Mouse (Mus musculus) cerebellum, adult 2 months (tissue): Measurements from ENCODE around the gene Jagn1. TPM values are rescaled to one million over a fixed set of nuclear protein-coding genes. Genes with fewer than 3 reads are reported as not detected.

Experiments used
- DNase-seq, 2 experiments: peaks; one replicate each; pipeline ENCODE4 v3.0.0; 2021
- H3K27ac ChIP-seq: fragments of 200-500 bp; 2 replicates; pipeline ENCODE4 v1.5.1; 2012; ENCODE audit warnings: low read length, control low read depth, inconsistent platforms; ENCODE audit not compliant: insufficient read depth
- H3K27me3 ChIP-seq: fragments of 200-500 bp; 2 replicates; pipeline ENCODE4 v1.6.1; 2012; ENCODE audit warnings: inconsistent platforms, mild to moderate bottlenecking, low read length, moderate library complexity; ENCODE audit not compliant: control insufficient read depth, insufficient read depth
- H3K4me1 ChIP-seq: fragments of 200-500 bp; 2 replicates; pipeline ENCODE4 v1.6.1; 2011; ENCODE audit warnings: low read length; ENCODE audit not compliant: control insufficient read depth, insufficient read depth
- H3K4me3 ChIP-seq: fragments of 200-500 bp; replicated peaks from 2 replicates; pipeline ENCODE3; 2011; ENCODE audit warnings: mild to moderate bottlenecking, low read depth, low read length, control low read depth; ENCODE audit not compliant: insufficient read depth
- CTCF ChIP-seq: fragments of 200-500 bp; IDR thresholded peaks from 2 replicates; pipeline ENCODE4 v1.5.1; 2011; ENCODE audit warnings: low read depth, mild to moderate bottlenecking, control low read depth, low read length, moderate library complexity, borderline replicate concordance; ENCODE audit not compliant: insufficient read depth
- POLR2A ChIP-seq: fragments of 200-500 bp; IDR thresholded peaks from 2 replicates; pipeline ENCODE4 v1.6.1; 2011; ENCODE audit warnings: low read length, control low read depth, borderline replicate concordance; ENCODE audit not compliant: insufficient read depth
- WGBS: fragments of 180-500 bp; shearing (Covaris S2); methylation state at CpG from one replicate; pipeline ENCODE4 v1.1.7; 2018; 5-methylcytosine and 5-hydroxymethylcytosine counted together
- polyA plus RNA-seq: library from polyadenylated mRNA; depleted of rRNA; stranded (reverse); fragments of >200 nt; gene quantifications from 2 replicates; pipeline ENCODE4 v1.2.3, GENCODE M21; 2012

The Jagn1 gene
- polyA plus RNA-seq, 1 experiment: 58.4 TPM

GRCm38 (mm10) chr6:113447639-113448038 is 5.3 kb downstream of the Jagn1 start:
- DNase-seq: peak in 1 of 2 experiments; percentile 49
- Histone ChIP-seq H3K4me3 (no peak overlapping the region), H3K27me3 (no peaks in the 10 kb centered on the region), H3K4me1 (peaks cover 7% of the 10 kb centered on the region; the same call in 1 of the 2 replicates), H3K27ac (no peak overlapping the region)
- 11% methylated on average over 4 of the region's 4 CpGs for WGBS
- TF ChIP-seq POLR2A (no peak), CTCF (no peak)

GRCm38 (mm10) chr6:113451839-113452238 is 9.5 kb downstream of the Jagn1 start:
- Histone ChIP-seq H3K4me1 (peaks cover 5% of the 10 kb centered on the region; the same call in 1 of the 2 replicates), H3K27ac (no peak overlapping the region), H3K4me3 (no peak overlapping the region), H3K27me3 (no peaks in the 10 kb centered on the region)
- TF ChIP-seq POLR2A: no peak
- TF ChIP-seq CTCF: no peak
- 8% methylated on average over 2 of the region's 2 CpGs for WGBS
- DNase-seq: no peak

- TF ChIP-seq CTCF: no peak
- no peak for TF ChIP-seq POLR2A
- no peaks in the 10 kb centered on the region; the same call in 1 of the 2 replicates for H3K4me1 ChIP-seq
- no peak for DNase-seq
- no peak overlapping the region for H3K27ac ChIP-seq
- 77% methylated on average over 5 of the region's 5 CpGs for WGBS
- no peaks in the 10 kb centered on the region for H3K27me3 ChIP-seq
- no peak overlapping the region for H3K4me3 ChIP-seq
Measured at GRCm38 (mm10) chr6:113455007-113455406, 12.6 kb downstream of the Jagn1 start.

- peak within 1 kb of the TSS; percentile 22; the same call in 1 of the 2 replicates for H3K27ac ChIP-seq
- peak within 1 kb of the TSS; percentile 51 for H3K4me3 ChIP-seq
- DNase-seq: no peak
- no peaks in the 10 kb centered on the region for H3K27me3 ChIP-seq
- 76% methylated on average over 10 of the region's 10 CpGs for WGBS
- H3K4me1 ChIP-seq: no peaks in the 10 kb centered on the region; the same call in 1 of the 2 replicates
- no peak for TF ChIP-seq POLR2A
Measured at GRCm38 (mm10) chr6:113457952-113458534, 15.7 kb downstream of the Jagn1 start, which contains the start of gene Il17re. TSS of gene Il17re (plus strand) at chr6:113458484.

- TF ChIP-seq POLR2A: no peak
- TF ChIP-seq CTCF: no peak
- Histone ChIP-seq H3K27me3 (no peaks in the 10 kb centered on the region), H3K4me1 (no peaks in the 10 kb centered on the region; the same call in 1 of the 2 replicates), H3K27ac (peak overlapping the region; percentile 22; the same call in 1 of the 2 replicates), H3K4me3 (peak overlapping the region; percentile 51)
- DNase-seq: peak; percentile 50 to 63
- WGBS: 9% methylated on average over 10 of the region's 10 CpGs
Measured at GRCm38 (mm10) chr6:113458635-113459034, 16.3 kb downstream of the Jagn1 start.

- WGBS: 54% methylated on average over 7 of the region's 7 CpGs
- H3K4me1 ChIP-seq: no peaks in the 10 kb centered on the region
- DNase-seq: no peak
- TF ChIP-seq POLR2A (no peak), CTCF (no peak)
- no peak overlapping the region for H3K27ac ChIP-seq
- H3K27me3 ChIP-seq: no peaks in the 10 kb centered on the region
- H3K4me3 ChIP-seq: no peak overlapping the region
Measured at GRCm38 (mm10) chr6:113464040-113464439, 21.7 kb downstream of the Jagn1 start.

GRCm38 (mm10) chr6:113465602-113466001 is 23.2 kb downstream of the Jagn1 start:
- 20% methylated on average over 5 of the region's 5 CpGs for WGBS
- Histone ChIP-seq H3K27ac (no peak overlapping the region), H3K27me3 (no peaks in the 10 kb centered on the region), H3K4me1 (0 out of 2 replicates have a peak, but pooled peaks cover under 1% of the 10 kb centered on the region), H3K4me3 (no peak overlapping the region)
- TF ChIP-seq CTCF (no peak), POLR2A (no peak)
- peak in 1 of 2 experiments; percentile 24 for DNase-seq

- Histone ChIP-seq H3K4me3 (no peak overlapping the region), H3K27me3 (no peaks in the 10 kb centered on the region), H3K4me1 (peaks cover 12% of the 10 kb centered on the region; the same call in 1 of the 2 replicates), H3K27ac (no peak overlapping the region)
- WGBS: 84% methylated on average over 3 of the region's 3 CpGs
- no peak for TF ChIP-seq CTCF
- no peak for TF ChIP-seq POLR2A
- DNase-seq: no peak
Measured at GRCm38 (mm10) chr6:113468512-113468911, 26.1 kb downstream of the Jagn1 start.
